Mouse (Mus musculus): ENCODE measurements around the gene Zc2hc1c.
"Not testable (repeated sequence)": the region's sequence is repeated elsewhere in the genome, so short reads cannot be mapped to it uniquely, and the experiment has no call there.

The Zc2hc1c gene

GRCm38 (mm10) chr12:85281756-85282155 lies 6.6 kb upstream of the Zc2hc1c start:
- DNase-seq (ENCODE audit: extremely low read depth, low read depth, low spot score): not testable (repeated sequence)

GRCm38 (mm10) chr12:85284331-85284730 lies 4.1 kb upstream of the Zc2hc1c start:
- DNase-seq (ENCODE audit: extremely low read depth, low read depth, low spot score): no peak

- DNase-seq (ENCODE audit: extremely low read depth, low read depth, low spot score): no peak
These were observed 3.4 kb upstream of the Zc2hc1c start for GRCm38 (mm10) chr12:85284996-85285395.

GRCm38 (mm10) chr12:85286941-85287340 lies 1.4 kb upstream of the Zc2hc1c start:
- DNase-seq (ENCODE audit: extremely low read depth, low read depth, low spot score): no peak

GRCm38 (mm10) chr12:85287809-85288485 lies 444 bp upstream of the Zc2hc1c start, which contains the start of gene Acyp1:
Gene Acyp1, minus strand, starts transcription at chr12:85288438.
- no peak for DNase-seq (ENCODE audit: extremely low read depth, low read depth, low spot score)

GRCm38 (mm10) chr12:85289157-85290000 lies 988 bp downstream of the Zc2hc1c start:
- no peak for DNase-seq (ENCODE audit: extremely low read depth, low read depth, low spot score)

- no peak for DNase-seq (ENCODE audit: extremely low read depth, low read depth, low spot score)
These were observed 2.2 kb downstream of the Zc2hc1c start for GRCm38 (mm10) chr12:85290633-85291032.

- no peak for DNase-seq (ENCODE audit: extremely low read depth, low read depth, low spot score)
These were observed 3.1 kb downstream of the Zc2hc1c start for GRCm38 (mm10) chr12:85291541-85291940.

- DNase-seq (ENCODE audit: extremely low read depth, low read depth, low spot score): no peak
These were observed 3.9 kb downstream of the Zc2hc1c start for GRCm38 (mm10) chr12:85292288-85292687.

GRCm38 (mm10) chr12:85292906-85293305 lies 4.5 kb downstream of the Zc2hc1c start:
- no peak for DNase-seq (ENCODE audit: extremely low read depth, low read depth, low spot score)

GRCm38 (mm10) chr12:85295506-85295905 lies 7.1 kb downstream of the Zc2hc1c start:
- DNase-seq (ENCODE audit: extremely low read depth, low read depth, low spot score): no peak

- no peak for DNase-seq (ENCODE audit: extremely low read depth, low read depth, low spot score)
These were observed 8.5 kb downstream of the Zc2hc1c start for GRCm38 (mm10) chr12:85296915-85297314.

- peak; percentile 95 for DNase-seq (ENCODE audit: extremely low read depth, low read depth, low spot score)
These were observed 9.1 kb downstream of the Zc2hc1c start for GRCm38 (mm10) chr12:85297345-85297997.

GRCm38 (mm10) chr12:85298127-85298834 lies 9.9 kb downstream of the Zc2hc1c start:
- DNase-seq (ENCODE audit: extremely low read depth, low read depth, low spot score): no peak

- DNase-seq (ENCODE audit: extremely low read depth, low read depth, low spot score): no peak
These were observed 10.4 kb downstream of the Zc2hc1c start for GRCm38 (mm10) chr12:85298835-85299180.

- DNase-seq (ENCODE audit: extremely low read depth, low read depth, low spot score): no peak
These were observed 14.9 kb downstream of the Zc2hc1c start for GRCm38 (mm10) chr12:85303256-85303655.

GRCm38 (mm10) chr12:85304725-85305124 lies 16.3 kb downstream of the Zc2hc1c start:
- DNase-seq (ENCODE audit: extremely low read depth, low read depth, low spot score): no peak

- DNase-seq (ENCODE audit: extremely low read depth, low read depth, low spot score): no peak
These were observed 17.0 kb downstream of the Zc2hc1c start for GRCm38 (mm10) chr12:85305247-85305892.

- DNase-seq (ENCODE audit: extremely low read depth, low read depth, low spot score): no peak
These were observed 20.3 kb downstream of the Zc2hc1c start for GRCm38 (mm10) chr12:85308651-85309050.

GRCm38 (mm10) chr12:85330153-85330552 lies 41.8 kb downstream of the Zc2hc1c start:
- no peak for DNase-seq (ENCODE audit: extremely low read depth, low read depth, low spot score)
